Mouse (Mus musculus) right cerebral cortex, postnatal 36 days (tissue): ENCODE measurements around the gene Pou6f1.
"Not testable (repeated sequence)": the region's sequence is repeated elsewhere in the genome, so short reads cannot be mapped to it uniquely, and the experiment has no call there.

Source experiments
- DNase-seq, 2 experiments: peaks; one replicate each; pipeline ENCODE4 v3.0.0; 2022; ENCODE audit warnings: low spot score in 2 of 2, mixed read lengths in 1 of 2

Gene Pou6f1

DNA sequence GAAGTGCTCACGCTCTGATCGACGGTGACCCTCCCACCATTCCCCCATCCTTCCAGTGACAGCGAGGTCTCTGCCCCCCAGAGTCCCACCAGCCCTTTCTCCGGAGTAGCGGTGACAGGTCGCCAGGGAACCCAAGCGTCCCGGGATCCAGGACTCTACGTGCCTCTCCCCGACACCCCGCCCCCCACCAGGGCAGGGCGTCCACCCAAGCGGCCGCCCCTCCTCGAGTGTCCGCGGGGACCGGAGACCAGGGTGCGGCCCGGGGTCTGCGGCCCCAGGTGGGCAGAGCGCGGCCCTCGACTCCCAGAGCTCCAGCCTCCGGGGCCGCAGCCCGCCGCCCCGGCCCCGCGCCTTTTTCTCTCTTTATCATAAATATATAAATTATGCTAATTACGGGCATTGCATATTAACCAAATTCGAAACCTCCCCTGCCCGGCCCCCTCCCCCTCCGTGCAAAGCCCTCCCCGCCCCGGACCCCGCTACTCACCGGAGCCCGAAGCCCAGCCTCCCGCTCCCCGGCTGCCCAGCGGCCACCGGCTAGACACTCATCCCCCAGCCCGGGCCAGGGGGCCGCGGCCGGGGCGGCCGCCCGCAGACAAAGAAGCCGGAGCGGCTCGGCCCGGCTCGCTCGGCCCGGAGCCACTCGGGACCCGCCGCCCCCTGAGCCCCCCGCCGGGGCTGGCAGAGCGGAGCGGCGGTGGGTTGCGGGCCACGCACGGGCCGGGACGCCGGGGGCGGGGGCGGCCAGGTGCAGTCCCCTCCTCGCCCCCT is at the start of gene Pou6f1:
Gene Pou6f1 (minus strand): TSS at position 709 of the 771 bp plus-strand sequence.
- DNase-seq: peak in 1 of 2 experiments; percentile 23

- DNase-seq: no peak
Observed at GRCm38 (mm10) chr15:100646161-100646560, 46.4 kb upstream of the Pou6f1 start.

DNA sequence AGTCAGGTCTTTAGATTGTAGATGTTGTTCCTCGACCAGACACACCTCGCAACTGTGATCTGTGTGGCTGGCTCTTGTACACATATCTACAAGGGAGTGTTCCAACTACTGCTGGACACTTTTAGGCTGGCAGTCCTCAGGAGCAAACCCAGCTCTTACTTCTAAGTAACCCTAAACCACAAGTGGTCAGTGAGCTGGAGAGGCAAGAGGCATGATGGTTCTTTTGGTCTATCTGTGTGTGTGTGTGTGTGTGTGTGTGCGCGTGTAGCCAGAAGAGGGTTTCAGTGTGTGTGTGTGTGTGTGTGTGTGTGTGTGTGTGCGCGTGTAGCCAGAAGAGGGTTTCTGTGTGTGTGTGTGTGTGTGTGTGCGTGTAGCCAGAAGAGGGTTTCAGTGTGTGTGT is 42.7 kb upstream of the Pou6f1 start:
- no peak for DNase-seq

GRCm38 (mm10) chr15:100641226-100641810 is 41.5 kb upstream of the Pou6f1 start:
- DNase-seq: no peak

- no peak for DNase-seq
Observed at GRCm38 (mm10) chr15:100639972-100640750, 40.4 kb upstream of the Pou6f1 start.

- DNase-seq: no peak
Observed at GRCm38 (mm10) chr15:100637661-100638060, 37.9 kb upstream of the Pou6f1 start.

GRCm38 (mm10) chr15:100636700-100637501 is 37.1 kb upstream of the Pou6f1 start, which contains the start of gene Smagp:
Smagp (minus strand) TSS chr15:100636940.
- no peak for DNase-seq

- no peak for DNase-seq
Observed at GRCm38 (mm10) chr15:100635851-100636645, 36.3 kb upstream of the Pou6f1 start.

DNA sequence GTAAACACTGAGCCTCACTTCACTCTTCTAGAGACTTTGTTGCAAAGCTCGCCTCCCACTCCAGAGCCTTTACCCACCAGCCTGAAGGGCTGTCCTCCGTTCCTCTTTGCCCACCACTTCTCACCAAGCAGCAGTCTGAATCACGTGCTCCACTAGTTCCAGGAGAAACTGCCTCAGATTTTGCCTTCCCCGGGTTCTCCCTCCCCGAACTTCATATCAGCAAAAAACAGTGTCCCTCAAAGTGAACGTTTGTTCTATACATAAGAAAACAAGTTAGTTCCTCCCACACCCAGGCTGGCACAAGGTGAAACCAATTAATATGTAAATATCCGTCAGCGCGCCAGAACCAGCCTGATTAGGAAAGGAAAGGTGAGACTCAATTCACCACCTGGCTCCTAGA is 35.5 kb upstream of the Pou6f1 start:
- no peak for DNase-seq

DNA sequence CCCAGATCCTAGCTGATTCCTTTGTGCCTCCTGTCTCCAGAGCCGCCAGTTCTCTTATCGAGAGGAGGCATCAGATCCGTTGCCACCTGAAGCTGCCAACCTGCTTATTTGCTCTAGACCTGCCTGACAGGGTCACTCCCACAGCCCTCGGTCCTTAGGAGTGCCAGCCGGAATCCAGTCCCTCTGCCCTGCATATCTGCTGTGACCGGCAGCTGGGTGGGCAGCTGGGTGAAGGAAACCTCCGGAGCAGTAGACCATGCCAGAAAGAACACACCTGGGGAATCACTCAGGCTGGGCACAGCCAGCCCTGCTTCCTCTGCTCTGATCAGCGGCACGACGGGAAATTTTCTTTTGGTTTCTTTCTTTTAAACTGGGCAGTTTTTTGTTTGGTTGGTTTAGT is 33.6 kb upstream of the Pou6f1 start:
- DNase-seq: no peak

GRCm38 (mm10) chr15:100632323-100632722 is 32.5 kb upstream of the Pou6f1 start:
- no peak for DNase-seq

DNA sequence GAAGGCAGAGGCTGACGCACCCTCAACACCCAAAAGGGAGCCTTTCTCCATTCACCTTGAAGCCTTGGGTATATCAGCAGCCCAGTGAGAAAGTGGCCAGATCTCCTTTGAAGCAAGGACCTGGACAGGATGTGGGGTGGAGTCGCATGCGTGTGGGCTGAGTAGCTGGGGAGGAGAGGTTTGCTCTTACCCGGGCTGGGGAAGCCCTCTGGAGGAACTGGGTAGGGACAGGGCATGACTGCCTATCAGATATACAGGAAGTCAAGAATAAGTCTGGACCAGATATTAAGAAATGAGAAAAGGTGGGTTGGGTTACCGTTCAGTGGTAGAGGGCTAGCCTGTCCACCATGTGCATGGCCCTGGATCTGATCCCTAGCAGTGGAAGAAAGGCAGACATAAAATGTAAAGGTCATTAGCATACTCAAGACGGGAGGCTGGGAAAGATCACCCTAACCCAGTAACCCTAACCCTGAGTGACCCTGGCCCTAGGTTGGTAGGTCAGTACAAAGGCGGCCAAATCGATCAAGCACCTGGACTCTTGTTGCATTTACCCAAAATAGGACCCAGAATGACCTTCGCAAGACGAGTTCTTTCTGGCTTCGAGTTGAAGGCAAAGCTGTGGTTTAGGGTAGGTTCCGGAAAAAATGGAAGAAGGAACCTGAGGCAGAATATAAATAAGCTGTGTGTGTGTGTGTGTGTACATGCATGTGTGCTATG is 31.8 kb upstream of the Pou6f1 start:
- no peak for DNase-seq

GRCm38 (mm10) chr15:100630126-100630525 is 30.3 kb upstream of the Pou6f1 start:
- DNase-seq: no peak

- no peak for DNase-seq
Observed at GRCm38 (mm10) chr15:100628797-100629196, 29.0 kb upstream of the Pou6f1 start.

DNA sequence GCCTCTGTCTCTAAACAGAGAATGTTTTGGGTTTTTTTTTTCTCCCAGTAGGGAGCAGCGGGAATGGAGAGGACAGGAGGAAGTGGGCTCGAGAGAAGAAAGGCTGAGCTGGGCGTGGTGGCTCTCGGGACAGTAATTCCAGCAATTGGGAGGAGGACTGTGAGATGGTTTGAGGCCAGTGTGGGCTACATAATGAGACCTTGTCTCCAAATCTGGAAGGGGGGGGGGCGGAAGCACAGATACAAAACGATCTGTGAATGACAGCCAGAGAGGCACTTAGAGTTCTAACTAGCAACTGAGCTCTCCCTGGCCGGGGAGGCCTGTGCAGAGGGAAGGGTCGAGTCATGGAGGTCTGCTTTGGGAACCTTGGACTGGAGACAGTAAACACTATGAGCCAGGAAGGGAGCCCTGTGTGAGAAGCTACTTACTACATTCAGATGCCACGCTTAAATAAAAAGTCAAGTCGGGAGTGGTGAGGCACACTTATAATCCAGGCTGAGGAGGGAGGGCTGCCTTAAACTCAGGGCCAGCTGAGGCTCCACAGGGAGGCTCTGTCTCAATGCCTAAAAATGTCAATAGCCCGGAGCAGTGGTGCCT is 28.1 kb upstream of the Pou6f1 start:
- no peak for DNase-seq

GRCm38 (mm10) chr15:100627287-100627686 is 27.5 kb upstream of the Pou6f1 start:
- DNase-seq: no peak

DNA sequence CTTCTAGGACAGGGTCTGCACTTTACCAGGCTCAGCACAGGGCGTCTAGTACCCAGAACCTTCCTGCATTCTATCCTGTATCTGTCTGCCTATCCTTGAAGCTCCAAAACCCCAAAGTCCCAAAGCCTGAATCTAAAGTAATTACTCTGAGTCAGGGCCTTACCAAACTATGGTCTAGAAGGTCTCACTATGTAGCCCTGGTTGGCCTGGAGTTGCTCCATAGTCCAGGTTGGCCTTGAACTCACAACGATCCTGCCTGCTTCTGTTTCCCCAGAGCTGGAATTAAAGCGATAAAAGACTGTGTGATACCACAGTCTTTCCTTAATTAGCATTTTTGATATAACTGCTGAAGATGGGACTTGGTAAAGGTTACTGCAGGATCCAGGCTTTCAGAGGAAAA is 24.7 kb upstream of the Pou6f1 start:
- DNase-seq: no peak

GRCm38 (mm10) chr15:100623754-100624153 is 24.0 kb upstream of the Pou6f1 start:
- DNase-seq: no peak

GRCm38 (mm10) chr15:100622164-100622563 is 22.4 kb upstream of the Pou6f1 start:
- peak; percentile 39 to 60 for DNase-seq

GRCm38 (mm10) chr15:100621671-100622070 is 21.9 kb upstream of the Pou6f1 start:
- DNase-seq: not testable (repeated sequence)
